Mouse (Mus musculus): Measurements from ENCODE around the gene Sox18. TPM values are rescaled to one million over a fixed set of nuclear protein-coding genes. Genes with fewer than 3 reads are reported as not detected.

Gene Sox18
- polyA plus RNA-seq, 1 experiment = 0.05 TPM

GRCm38 (mm10) chr2:181670913-181671311, 528 bp downstream of the Sox18 start:
- no peak for TF ChIP-seq GATA1 (IDR thresholded peaks at IDR 0.05; ENCODE audit: low read length)

GRCm38 (mm10) chr2:181670285-181670912, 1.0 kb downstream of the Sox18 start:
- TF ChIP-seq GATA1 (IDR thresholded peaks at IDR 0.05; ENCODE audit: low read length) = no peak

GRCm38 (mm10) chr2:181663298-181663630, 8.2 kb downstream of the Sox18 start:
- no peak for TF ChIP-seq GATA1 (IDR thresholded peaks at IDR 0.05; ENCODE audit: low read length)

- TF ChIP-seq GATA1 (IDR thresholded peaks at IDR 0.05; ENCODE audit: low read length) = no peak
Observed at GRCm38 (mm10) chr2:181662620-181663297, 8.7 kb downstream of the Sox18 start.

GRCm38 (mm10) chr2:181659609-181660055, 11.8 kb downstream of the Sox18 start:
- no peak for TF ChIP-seq GATA1 (IDR thresholded peaks at IDR 0.05; ENCODE audit: low read length)

GRCm38 (mm10) chr2:181658930-181659555, 12.4 kb downstream of the Sox18 start:
- TF ChIP-seq GATA1 (IDR thresholded peaks at IDR 0.05; ENCODE audit: low read length) = no peak

GRCm38 (mm10) chr2:181658528-181658927, 12.9 kb downstream of the Sox18 start:
- no peak for TF ChIP-seq GATA1 (IDR thresholded peaks at IDR 0.05; ENCODE audit: low read length)

- TF ChIP-seq GATA1 (IDR thresholded peaks at IDR 0.05; ENCODE audit: low read length) = no peak
Observed at GRCm38 (mm10) chr2:181657441-181657840, 14.0 kb downstream of the Sox18 start.

GRCm38 (mm10) chr2:181656734-181657133, 14.7 kb downstream of the Sox18 start, which contains the start of gene Gm29797:
Gene Gm29797 (plus strand): TSS chr2:181657034.
- no peak for TF ChIP-seq GATA1 (IDR thresholded peaks at IDR 0.05; ENCODE audit: low read length)

- TF ChIP-seq GATA1 (IDR thresholded peaks at IDR 0.05; ENCODE audit: low read length) = no peak
Observed at GRCm38 (mm10) chr2:181653523-181653922, 17.9 kb downstream of the Sox18 start.

GRCm38 (mm10) chr2:181653065-181653464, 18.4 kb downstream of the Sox18 start:
- TF ChIP-seq GATA1 (IDR thresholded peaks at IDR 0.05; ENCODE audit: low read length) = no peak

- TF ChIP-seq GATA1 (IDR thresholded peaks at IDR 0.05; ENCODE audit: low read length) = no peak
Observed at GRCm38 (mm10) chr2:181648926-181649325, 22.5 kb downstream of the Sox18 start.

- TF ChIP-seq GATA1 (IDR thresholded peaks at IDR 0.05; ENCODE audit: low read length) = no peak
Observed at GRCm38 (mm10) chr2:181646626-181647472, 24.6 kb downstream of the Sox18 start.

GRCm38 (mm10) chr2:181645666-181646065, 25.8 kb downstream of the Sox18 start:
- no peak for TF ChIP-seq GATA1 (IDR thresholded peaks at IDR 0.05; ENCODE audit: low read length)

GRCm38 (mm10) chr2:181644361-181644760, 27.1 kb downstream of the Sox18 start:
- no peak for TF ChIP-seq GATA1 (IDR thresholded peaks at IDR 0.05; ENCODE audit: low read length)

GRCm38 (mm10) chr2:181635865-181636264, 35.6 kb downstream of the Sox18 start:
- no peak for TF ChIP-seq GATA1 (IDR thresholded peaks at IDR 0.05; ENCODE audit: low read length)
